Mouse (Mus musculus) layer of hippocampus, adult 8-10 months (tissue): ENCODE results near the gene Gm49396. TPM values are rescaled to one million over a fixed set of nuclear protein-coding genes. Genes with fewer than 3 reads are reported as not detected.
A peak's percentile ranks its signal among the peaks of the same experiment; 100 is the strongest.

Experiments
- DNase-seq, 2 experiments: peaks; one replicate each; pipeline ENCODE4 v3.0.0; 2022; ENCODE audit warnings: low spot score in 2 of 2
- total RNA-seq, 4 experiments: library from RNA; stranded (reverse); gene quantifications; 2 replicates each; pipeline ENCODE4 v1.2.4; 2022

The Gm49396 gene
- total RNA-seq, 4 experiments from 2014 or later = 6.3 to 14.8 (median 11.1) TPM

DNA sequence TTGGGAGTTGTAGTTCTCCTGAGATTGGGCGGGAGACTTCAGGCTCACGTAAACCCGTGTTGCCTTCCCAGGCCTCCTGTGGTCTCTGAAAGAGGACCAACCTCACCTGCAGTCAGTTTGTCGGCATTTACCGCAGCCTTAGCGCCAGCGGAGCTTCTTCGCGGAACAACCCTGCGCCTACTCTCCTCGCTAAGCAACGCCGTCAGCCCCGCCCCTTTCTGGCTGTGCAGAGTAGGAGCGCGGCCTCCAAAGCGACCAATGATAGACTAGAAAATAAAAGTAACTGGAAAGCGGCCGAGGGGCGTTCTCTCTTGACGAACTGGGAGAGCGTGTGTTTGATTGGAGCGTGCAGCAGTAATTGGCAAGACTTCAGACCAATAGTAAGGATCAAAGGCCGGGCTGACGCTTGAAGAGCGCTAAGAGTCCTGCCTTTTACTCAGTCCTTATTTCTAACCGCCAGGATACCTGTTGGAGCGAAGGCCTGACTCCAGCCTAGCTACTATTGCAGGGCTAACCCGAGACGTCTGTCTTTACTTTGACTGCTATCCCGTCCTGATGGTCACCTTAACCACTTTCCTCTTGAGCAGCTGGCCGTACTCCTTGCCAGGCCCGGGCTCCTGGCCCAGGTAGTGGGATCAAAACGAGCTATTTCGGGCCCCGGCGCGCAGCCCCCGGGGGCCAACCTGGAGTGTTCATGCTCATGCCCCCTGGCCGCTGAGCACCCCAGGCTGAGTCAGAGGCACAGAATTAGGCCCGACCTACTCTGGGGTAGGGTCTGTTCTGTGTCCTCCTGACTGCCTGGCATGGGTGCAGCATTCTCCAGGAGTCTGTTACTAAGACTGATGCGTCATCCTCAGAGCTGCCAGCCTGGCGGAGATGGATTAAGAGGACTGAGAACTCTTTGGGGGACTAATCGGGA lies 10.8 kb upstream of the Gm49396 start, which contains the start of the genes Hspb6 and Proser3:
TSS of gene Hspb6 (plus strand) at position 77 of the 919 bp plus-strand sequence.
TSS of gene Proser3 (minus strand) at position 198 of the 919 bp plus-strand sequence.
- DNase-seq = peak; percentile 96 to 98

DNA sequence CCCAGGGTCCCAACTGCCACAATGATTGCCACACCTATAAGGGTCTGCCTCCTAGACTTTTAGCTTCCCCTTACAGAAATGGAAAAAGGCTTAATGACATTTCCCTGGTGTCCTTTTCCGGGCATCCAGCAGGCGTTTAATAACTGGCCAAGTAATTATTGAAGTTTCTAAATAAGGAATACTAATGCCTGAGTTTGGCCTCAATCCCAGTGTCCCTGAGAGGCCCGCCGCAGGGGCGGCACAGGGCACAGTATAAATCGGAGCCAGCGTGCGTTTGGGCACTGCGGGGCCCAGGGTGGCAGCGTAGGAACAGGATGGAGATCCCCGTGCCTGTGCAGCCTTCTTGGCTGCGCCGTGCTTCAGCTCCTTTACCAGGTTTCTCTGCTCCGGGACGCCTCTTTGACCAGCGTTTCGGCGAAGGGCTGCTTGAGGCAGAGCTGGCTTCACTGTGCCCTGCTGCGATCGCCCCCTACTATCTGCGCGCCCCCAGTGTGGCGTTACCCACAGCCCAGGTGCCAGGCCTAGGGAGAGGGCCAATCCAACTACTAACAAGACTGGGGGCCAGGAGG lies 10.0 kb upstream of the Gm49396 start:
- peak; percentile 26 to 53 for DNase-seq

GRCm38 (mm10) chr7:30553810-30554584 lies 9.1 kb upstream of the Gm49396 start:
- DNase-seq = no peak

DNA sequence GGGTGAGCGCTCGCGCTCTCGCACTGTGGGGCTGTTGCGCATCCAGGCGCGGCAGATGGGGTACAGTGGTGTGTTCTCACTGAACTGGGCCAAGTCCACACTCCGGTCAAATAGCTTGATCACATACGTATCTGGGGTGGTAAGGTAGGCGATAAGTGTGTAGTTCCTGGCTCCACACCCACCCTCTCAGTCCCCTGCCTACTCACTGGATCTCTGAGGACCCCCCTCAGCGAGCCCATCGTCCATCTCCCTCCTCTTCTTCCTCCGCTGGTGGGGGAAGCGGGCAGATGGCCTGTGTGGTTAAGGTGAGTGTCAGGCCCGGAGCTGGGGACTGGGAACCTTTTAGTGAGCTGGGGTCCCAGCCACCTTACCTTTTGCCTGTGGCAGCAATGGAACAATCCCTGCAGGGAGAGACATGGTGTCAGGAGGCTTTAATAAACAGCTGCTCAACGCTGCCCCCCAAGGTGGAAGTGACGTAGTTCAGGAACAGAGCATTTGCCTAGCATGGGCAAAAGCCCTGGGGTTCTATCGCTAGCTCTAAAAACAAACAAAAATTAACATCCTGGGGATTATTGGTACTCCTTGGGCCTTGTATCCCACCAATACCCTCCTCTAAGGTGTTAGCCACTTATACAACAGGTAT lies 6.1 kb upstream of the Gm49396 start:
- no peak for DNase-seq

GRCm38 (mm10) chr7:30557901-30558514 lies 5.1 kb upstream of the Gm49396 start:
- no peak for DNase-seq

GRCm38 (mm10) chr7:30558656-30559442 lies 4.3 kb upstream of the Gm49396 start:
- no peak for DNase-seq

- DNase-seq = peak; percentile 99
Observed at GRCm38 (mm10) chr7:30559443-30559954, 3.6 kb upstream of the Gm49396 start, which contains the start of gene Lin37. Lin37 (minus strand) TSS chr7:30559838.

GRCm38 (mm10) chr7:30560296-30560695 lies 2.8 kb upstream of the Gm49396 start:
- DNase-seq = no peak

DNA sequence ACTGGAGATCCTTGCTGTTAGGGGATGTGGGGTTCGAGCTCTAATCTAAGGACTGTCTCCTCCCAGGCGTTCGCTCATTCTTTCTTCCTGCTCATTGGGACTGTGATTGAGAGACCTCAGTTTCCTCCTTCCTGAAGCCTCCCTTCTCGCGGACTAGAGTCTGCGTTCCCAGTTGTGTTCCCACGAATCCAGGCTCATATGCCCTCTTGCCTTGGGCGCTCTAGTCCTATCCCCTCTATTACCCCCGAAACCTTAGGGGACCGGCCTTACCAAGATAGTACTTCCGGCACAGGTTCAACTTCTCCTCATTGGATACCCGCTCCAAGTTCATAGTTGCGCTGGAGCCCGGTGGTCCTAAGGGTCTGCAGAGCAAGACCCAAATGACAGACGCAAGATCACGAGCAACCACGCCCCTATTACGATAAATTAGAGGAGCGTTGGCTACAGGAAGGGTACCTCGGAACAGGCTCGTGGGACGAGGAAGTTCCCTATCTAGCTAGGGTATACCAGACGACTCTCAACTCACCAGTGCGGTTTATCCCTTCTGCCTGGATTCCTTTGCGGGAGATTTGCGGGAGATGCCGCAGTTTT lies 523 bp upstream of the Gm49396 start:
- DNase-seq = peak in 1 of 2 experiments; percentile 44

DNA sequence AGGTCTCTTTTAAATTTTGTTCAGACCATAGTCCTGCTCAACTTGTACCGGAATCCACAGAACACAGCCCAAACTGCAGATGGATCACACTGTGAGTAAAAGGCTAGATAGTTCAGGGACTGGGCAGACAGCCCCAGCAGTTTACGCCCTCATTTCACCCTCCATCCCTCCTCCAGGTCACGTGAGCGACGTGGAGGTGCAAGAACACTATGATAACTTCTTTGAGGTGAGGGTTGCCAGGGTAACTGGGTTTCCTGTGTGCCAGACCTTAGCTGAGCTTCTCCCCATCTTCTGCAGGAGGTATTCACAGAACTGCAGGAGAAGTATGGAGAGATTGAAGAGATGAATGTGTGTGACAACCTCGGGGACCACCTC lies 749 bp downstream of the Gm49396 start:
- no peak for DNase-seq

DNA sequence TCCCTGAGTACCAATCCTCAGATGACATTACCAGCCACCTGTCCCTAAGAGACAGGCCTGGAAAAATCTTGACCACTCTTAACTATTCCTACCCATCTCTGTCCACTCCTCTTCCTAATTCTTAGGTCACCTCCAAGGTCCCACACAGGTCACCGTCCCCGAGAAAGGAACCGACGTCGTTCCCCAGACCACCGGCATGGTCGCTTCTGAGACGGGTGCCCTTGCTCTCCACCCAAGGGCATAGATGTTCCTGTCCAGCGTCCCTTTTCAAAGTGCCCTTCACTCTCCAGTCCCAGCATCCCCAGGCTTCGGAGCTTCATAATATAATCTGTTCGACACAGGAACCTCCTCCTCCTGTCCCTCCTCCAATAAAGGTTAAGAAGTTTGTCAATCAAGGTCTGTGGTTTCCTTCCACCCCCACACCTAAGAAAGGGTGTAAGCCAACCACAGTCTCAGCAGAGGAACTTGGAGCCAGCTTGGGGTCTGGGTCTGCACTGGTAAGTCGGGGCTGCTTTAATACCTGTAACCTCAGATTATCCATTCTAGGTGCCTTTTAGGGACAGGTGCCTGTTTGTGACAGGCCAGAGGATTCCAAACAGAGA lies 1.9 kb downstream of the Gm49396 start, which contains the start of gene Igflr1:
TSS of gene Igflr1 (plus strand) at position 458 of the 602 bp plus-strand sequence.
- no peak for DNase-seq

- no peak for DNase-seq
Observed at GRCm38 (mm10) chr7:30566033-30566432, 2.9 kb downstream of the Gm49396 start.

DNA sequence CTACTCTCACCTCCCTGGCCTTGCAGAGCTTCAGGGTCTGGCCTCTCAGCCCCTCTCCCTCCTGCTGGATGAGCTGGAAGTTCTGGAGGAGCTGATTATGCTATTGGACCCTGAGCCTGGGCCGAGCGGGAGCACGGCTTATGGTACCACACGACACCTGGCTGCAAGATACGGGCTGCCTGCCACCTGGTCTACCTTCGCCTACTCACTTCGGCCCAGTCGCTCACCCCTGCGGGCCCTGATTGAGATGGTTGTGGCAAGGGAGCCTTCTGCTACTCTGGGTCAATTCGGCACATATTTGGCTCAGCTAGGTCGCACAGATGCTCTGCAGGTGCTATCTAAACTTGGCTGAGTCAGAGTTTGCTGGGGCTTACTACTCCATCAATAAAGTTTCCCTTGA lies 4.4 kb downstream of the Gm49396 start:
- no peak for DNase-seq

- no peak for DNase-seq
Observed at GRCm38 (mm10) chr7:30572389-30572788, 9.2 kb downstream of the Gm49396 start.

- no peak for DNase-seq
Observed at GRCm38 (mm10) chr7:30572969-30573368, 9.8 kb downstream of the Gm49396 start.

DNA sequence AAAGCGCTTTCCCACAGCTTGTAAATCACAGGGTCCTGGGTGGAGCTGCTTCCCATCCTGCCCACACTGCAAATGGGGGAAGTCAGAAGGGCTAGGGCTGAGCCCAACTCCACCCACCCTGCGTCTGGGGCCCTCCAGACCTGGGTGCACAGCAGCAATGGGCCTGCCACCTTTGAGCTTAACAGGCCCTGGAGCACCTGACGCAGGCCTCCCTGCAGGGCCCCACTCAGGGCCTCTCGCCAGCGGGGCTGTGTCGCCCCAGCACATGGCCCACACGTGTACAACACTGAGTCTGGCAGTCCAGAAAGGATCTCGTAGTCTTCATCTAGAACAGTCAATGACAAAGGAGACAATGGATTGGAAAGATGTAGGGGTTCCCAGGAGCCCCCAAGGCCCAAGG lies 16.8 kb downstream of the Gm49396 start:
- no peak for DNase-seq

DNA sequence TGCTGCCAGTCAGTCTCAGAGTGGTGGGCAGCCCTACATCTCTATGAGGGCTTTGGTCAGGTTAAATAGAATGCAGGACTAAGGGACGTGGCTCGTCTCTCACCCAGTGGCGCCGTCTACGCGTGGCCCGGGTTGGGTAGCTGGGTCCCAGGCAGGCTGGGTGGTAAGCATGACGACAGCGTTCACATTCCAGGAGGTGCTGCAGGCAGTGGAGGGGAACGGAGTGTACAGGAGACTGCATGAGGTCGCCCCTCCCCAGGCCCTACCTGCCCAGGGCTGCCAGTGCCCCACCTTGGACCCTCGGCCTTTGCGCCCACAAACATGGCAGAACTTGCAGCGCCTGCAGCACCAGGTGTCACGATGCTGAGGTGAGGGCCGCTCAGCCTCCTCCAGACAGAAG lies 18.4 kb downstream of the Gm49396 start:
- DNase-seq = no peak

GRCm38 (mm10) chr7:30584339-30584738 lies 21.2 kb downstream of the Gm49396 start:
- no peak for DNase-seq

- DNase-seq = no peak
Observed at GRCm38 (mm10) chr7:30585170-30585569, 22.0 kb downstream of the Gm49396 start.
